Mouse (Mus musculus) CD4-positive helper T cell, adult 2 months (primary cell): ENCODE measurements around the gene Fbh1.

Experiments used
- DNase-seq: peaks from one replicate; pipeline ENCODE4 v3.0.0-alpha.2; 2012; ENCODE audit warnings: low read depth, missing footprints, low spot score

Gene Fbh1

GRCm38 (mm10) chr2:11722564-11722963 lies 54.8 kb downstream of the Fbh1 start:
- DNase-seq = no peak

GRCm38 (mm10) chr2:11718573-11718972 lies 58.8 kb downstream of the Fbh1 start:
- no peak for DNase-seq

GRCm38 (mm10) chr2:11714535-11714934 lies 62.8 kb downstream of the Fbh1 start:
- DNase-seq = no peak

GRCm38 (mm10) chr2:11713021-11713420 lies 64.4 kb downstream of the Fbh1 start:
- no peak for DNase-seq

GRCm38 (mm10) chr2:11712483-11712990 lies 64.8 kb downstream of the Fbh1 start:
- DNase-seq = no peak

- DNase-seq = peak; percentile 55
Measured at GRCm38 (mm10) chr2:11710101-11710500, 67.3 kb downstream of the Fbh1 start.

GRCm38 (mm10) chr2:11708538-11708937 lies 68.8 kb downstream of the Fbh1 start:
- DNase-seq = no peak

GRCm38 (mm10) chr2:11706746-11707065 lies 70.7 kb downstream of the Fbh1 start:
- DNase-seq = no peak

- no peak for DNase-seq
Measured at GRCm38 (mm10) chr2:11706030-11706745, 71.2 kb downstream of the Fbh1 start.

GRCm38 (mm10) chr2:11705201-11706025 lies 72.0 kb downstream of the Fbh1 start, which contains the start of gene Il15ra:
Gene Il15ra, plus strand, starts transcription at chr2:11705290.
- peak; percentile 82 for DNase-seq

GRCm38 (mm10) chr2:11699905-11700304 lies 77.5 kb downstream of the Fbh1 start:
- no peak for DNase-seq

GRCm38 (mm10) chr2:11698994-11699393 lies 78.4 kb downstream of the Fbh1 start:
- no peak for DNase-seq

GRCm38 (mm10) chr2:11695867-11696266 lies 81.5 kb downstream of the Fbh1 start:
- DNase-seq = no peak

GRCm38 (mm10) chr2:11694104-11694503 lies 83.3 kb downstream of the Fbh1 start:
- no peak for DNase-seq

- DNase-seq = no peak
Measured at GRCm38 (mm10) chr2:11693352-11693751, 84.0 kb downstream of the Fbh1 start.
